Mouse (Mus musculus) lung, adult 2 months (tissue): ENCODE measurements around the gene 1500009C09Rik.

Experiments
- CTCF ChIP-seq: fragments of 200-500 bp; IDR thresholded peaks from 2 replicates; pipeline ENCODE4 v1.5.1; 2011; ENCODE audit warnings: mild to moderate bottlenecking, low read length, control low read depth; ENCODE audit not compliant: insufficient read depth
- POLR2A ChIP-seq: fragments of 200-500 bp; IDR thresholded peaks from 2 replicates; pipeline ENCODE4 v1.6.1; 2011; ENCODE audit warnings: low read depth, mild to moderate bottlenecking, control low read depth, low read length, borderline replicate concordance; ENCODE audit errors: extremely low read depth

- no peak for TF ChIP-seq CTCF
- no peak for TF ChIP-seq POLR2A
Observed at GRCm38 (mm10) chr15:82216142-82216827, 35.9 kb upstream of the 1500009C09Rik start.
